Mouse (Mus musculus): ENCODE data around the gene Slc43a1.

The Slc43a1 gene

GRCm38 (mm10) chr2:84831666-84832391, 6.8 kb upstream of the Slc43a1 start:
- peak; percentile 81 for DNase-seq

GRCm38 (mm10) chr2:84837107-84837506, 1.5 kb upstream of the Slc43a1 start:
- DNase-seq = no peak

- DNase-seq = no peak
Measured at GRCm38 (mm10) chr2:84837817-84838592, 645 bp upstream of the Slc43a1 start.

GRCm38 (mm10) chr2:84838993-84839980, 637 bp downstream of the Slc43a1 start:
- no peak for DNase-seq

- peak; percentile 38 for DNase-seq
Measured at GRCm38 (mm10) chr2:84840016-84840747, 1.5 kb downstream of the Slc43a1 start.

GRCm38 (mm10) chr2:84840748-84841563, 2.3 kb downstream of the Slc43a1 start:
- no peak for DNase-seq

GRCm38 (mm10) chr2:84841905-84842304, 3.3 kb downstream of the Slc43a1 start:
- DNase-seq = no peak

- no peak for DNase-seq
Measured at GRCm38 (mm10) chr2:84843654-84844053, 5.0 kb downstream of the Slc43a1 start.

- DNase-seq = no peak
Measured at GRCm38 (mm10) chr2:84845226-84845625, 6.6 kb downstream of the Slc43a1 start.

GRCm38 (mm10) chr2:84850407-84851129, 11.9 kb downstream of the Slc43a1 start:
- DNase-seq = no peak

- no peak for DNase-seq
Measured at GRCm38 (mm10) chr2:84851130-84852040, 12.7 kb downstream of the Slc43a1 start.

GRCm38 (mm10) chr2:84855732-84856131, 17.1 kb downstream of the Slc43a1 start:
- peak; percentile 49 for DNase-seq

GRCm38 (mm10) chr2:84858551-84858950, 19.9 kb downstream of the Slc43a1 start:
- no peak for DNase-seq

GRCm38 (mm10) chr2:84859991-84860780, 21.5 kb downstream of the Slc43a1 start:
- DNase-seq = no peak

- no peak for DNase-seq
Measured at GRCm38 (mm10) chr2:84861430-84861829, 22.8 kb downstream of the Slc43a1 start.

GRCm38 (mm10) chr2:84862231-84862630, 23.6 kb downstream of the Slc43a1 start:
- no peak for DNase-seq

GRCm38 (mm10) chr2:84865616-84866571, 27.2 kb downstream of the Slc43a1 start:
- peak; percentile 78 for DNase-seq
